Mouse (Mus musculus) kidney, adult 2 months (tissue): Measurements from ENCODE around the gene Gpr68.

Source experiments
- CTCF ChIP-seq: fragments of 200-500 bp; conservative IDR thresholded peaks from 2 replicates; pipeline ENCODE4 v1.5.1; 2011; ENCODE audit warnings: low read depth, mild to moderate bottlenecking, control low read depth, low read length, moderate library complexity, mixed read lengths; ENCODE audit not compliant: insufficient read depth, insufficient read length
- POLR2A ChIP-seq: fragments of 200-500 bp; IDR thresholded peaks from one replicate; pipeline ENCODE4 v1.6.1; 2011; ENCODE audit warnings: low read depth, low read length, control low read depth

DNA sequence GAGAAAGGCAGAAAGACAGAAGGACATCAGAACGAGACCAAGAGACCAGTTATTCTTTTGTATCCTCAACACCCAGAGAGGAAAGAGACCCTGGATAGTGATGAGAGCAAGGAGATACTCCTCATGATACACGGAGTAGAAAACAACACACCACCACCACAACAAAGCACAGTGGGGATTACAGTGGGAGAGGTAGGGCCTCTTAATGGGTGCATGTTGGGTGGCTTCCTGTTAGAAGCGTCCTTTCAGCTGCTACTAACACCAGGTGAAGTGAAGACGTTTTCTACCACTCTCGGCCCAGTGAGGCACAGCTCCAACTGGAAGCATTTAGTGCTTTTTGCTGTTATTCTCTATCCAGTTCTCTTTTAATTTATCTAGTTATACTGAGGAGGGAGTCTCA, 1.1 kb downstream of the Gpr68 start:
- TF ChIP-seq POLR2A, result no peak
- TF ChIP-seq CTCF, result no peak
